Mouse (Mus musculus): ENCODE results near the gene Ifnar2.

GRCm38 (mm10) chr16:91428259-91428865 lies 55.8 kb downstream of the Ifnar2 start:
- no peak for TF ChIP-seq CTCF (IDR thresholded peaks at IDR 0.05; ENCODE audit: low read depth)
- no peak for TF ChIP-seq EP300 (IDR thresholded peaks at IDR 0.05; ENCODE audit: low read depth)
